28 mouse cellular contexts compared by ENCODE assay signal in genomic region chr11:62244471-62244870, GRCm38 (mm10). TPM values are rescaled to one million over a fixed set of nuclear protein-coding genes. Genes with fewer than 3 reads are reported as not detected.
DNase-seq lines count a peak whose midpoint lies in the region; ATAC-seq and TF ChIP-seq lines count a peak whose summit lies in the region.
"Had no signal": no experiment of that assay in that cellular context is flagged by ENCODE, and none has a peak within 500 bp of the region (broad histone marks: within the 10 kb centered on the region; RNA-seq: fewer than 3 reads in every experiment).

No protein-coding gene starts in this region.

- DNase-seq in midbrain, embryonic 11.5 days (ENCODE audit: low spot score, missing footprints): peak; percentile 69
- DNase-seq in midbrain, embryonic 10.5 days (ENCODE audit: low spot score): no peak
- peak; percentile 22 for DNase-seq in MN1 (ENCODE audit: low spot score)
- DNase-seq in thymus, postnatal 4 days: no peak
- no peak for DNase-seq in neural tube, embryonic 10.5 days (ENCODE audit: extremely low spot score, low spot score)
- DNase-seq: adrenal gland, postnatal 10 days; adrenal gland, postnatal 36 days; B cell, adult 2 months; cerebellum, adult 18-20 months; cerebellum, adult 9-10 months; cerebellum, postnatal 14 days; forebrain, postnatal 0 days; gastrocnemius, postnatal 14 days; heart, adult 18-20 months; heart, postnatal 10 days; heart, postnatal 4 days had no signal

- H3K9ac ChIP-seq in midbrain, embryonic 11.5 days (ENCODE audit: low read length): no peak overlapping the region
- H3K9ac ChIP-seq: embryonic facial prominence, embryonic 12.5 days; embryonic facial prominence, embryonic 15.5 days; forebrain, postnatal 0 days; heart, embryonic 12.5 days; heart, embryonic 15.5 days; hindbrain, embryonic 14.5 days had no signal

- peaks cover 5% of the 10 kb centered on the region; the same call in 1 of the 2 replicates for H3K4me1 ChIP-seq in midbrain, embryonic 11.5 days (ENCODE audit: control insufficient read depth, insufficient read depth, low read length)
- peaks cover 12% of the 10 kb centered on the region for H3K4me1 ChIP-seq in midbrain, embryonic 10.5 days

- no peak overlapping the region for H3K27ac ChIP-seq in midbrain, embryonic 11.5 days (ENCODE audit: low read depth, low read length)
- H3K27ac ChIP-seq in midbrain, embryonic 10.5 days (replicated peaks): no peak overlapping the region
- H3K27ac ChIP-seq: embryonic facial prominence, embryonic 12.5 days; embryonic facial prominence, embryonic 15.5 days; heart, embryonic 15.5 days; hindbrain, embryonic 14.5 days; hindbrain, postnatal 0 days had no signal

- no peak overlapping the region for H3ac ChIP-seq in myocyte (ENCODE audit: control insufficient read depth, insufficient read length)

- no peak overlapping the region for H3K4me2 ChIP-seq in midbrain, embryonic 11.5 days
- peak overlapping the region; percentile 46 for H3K4me2 ChIP-seq in myocyte (ENCODE audit: low read depth)
- H3K4me2 ChIP-seq: embryonic facial prominence, embryonic 12.5 days; embryonic facial prominence, embryonic 15.5 days; heart, embryonic 12.5 days; heart, embryonic 15.5 days; hindbrain, embryonic 14.5 days had no signal

- H3K9me3 ChIP-seq in midbrain, embryonic 11.5 days (ENCODE audit: control insufficient read depth, low read length): no peaks in the 10 kb centered on the region
- peaks cover 8% of the 10 kb centered on the region for H3K9me3 ChIP-seq in midbrain, embryonic 10.5 days (replicated peaks)
- H3K9me3 ChIP-seq: embryonic facial prominence, embryonic 12.5 days; embryonic facial prominence, embryonic 15.5 days; heart, embryonic 15.5 days had no signal

- ATAC-seq in midbrain, embryonic 11.5 days (ENCODE audit: low FRiP score): no peak
- ATAC-seq: activated CD4-positive, CD25-positive, alpha-beta regulatory T cell, adult 4 months; forebrain, embryonic 14.5 days; forebrain, postnatal 0 days; hindbrain, postnatal 0 days; inflammation-experienced regulatory T-cells, adult 6 months; intestine, embryonic 16.5 days had no signal

- H3K4me3 ChIP-seq in midbrain, embryonic 11.5 days (ENCODE audit: low read depth, low read length): no peak overlapping the region
- H3K4me3 ChIP-seq in midbrain, embryonic 10.5 days: no peak overlapping the region
- H3K4me3 ChIP-seq in myocyte: no peak overlapping the region
- H3K4me3 ChIP-seq: embryonic facial prominence, embryonic 12.5 days; embryonic facial prominence, embryonic 15.5 days; heart, embryonic 12.5 days; heart, embryonic 15.5 days had no signal

- H3K79me2 ChIP-seq in myocyte (ENCODE audit: control insufficient read depth, insufficient read depth): no peaks in the 10 kb centered on the region

- peaks cover 9% of the 10 kb centered on the region for H3K27me3 ChIP-seq in midbrain, embryonic 11.5 days (ENCODE audit: control insufficient read depth, insufficient read depth, low read length)
- peaks cover 25% of the 10 kb centered on the region for H3K27me3 ChIP-seq in midbrain, embryonic 10.5 days (ENCODE audit: low read depth, poor library complexity, severe bottlenecking)
- H3K27me3 ChIP-seq in myocyte (ENCODE audit: control insufficient read depth, insufficient read depth, insufficient read length): no peaks in the 10 kb centered on the region
- H3K27me3 ChIP-seq: embryonic facial prominence, embryonic 12.5 days; embryonic facial prominence, embryonic 15.5 days had no signal

- H3K36me3 ChIP-seq in midbrain, embryonic 11.5 days (ENCODE audit: control insufficient read depth, insufficient read depth, low read length): no peaks in the 10 kb centered on the region
- H3K36me3 ChIP-seq in midbrain, embryonic 10.5 days: no peaks in the 10 kb centered on the region
- H3K36me3 ChIP-seq in myocyte (ENCODE audit: control insufficient read depth, insufficient read depth): no peaks in the 10 kb centered on the region
- H3K36me3 ChIP-seq: embryonic facial prominence, embryonic 12.5 days; embryonic facial prominence, embryonic 15.5 days; G1E; heart, embryonic 12.5 days; heart, embryonic 15.5 days had no signal

- 92% methylated on average over 4 of the region's 4 CpGs for WGBS in midbrain, embryonic 11.5 days
- 92% methylated on average over 4 of the region's 4 CpGs for WGBS in midbrain, embryonic 10.5 days

- no peak for TF ChIP-seq POLR2A in myocyte (IDR thresholded peaks at IDR 0.05; ENCODE audit: insufficient read length, low read depth)

TF ChIP-seq in myocyte, 11 proteins besides CTCF, POLR2A, EP300 and RAD21:
- TF ChIP-seq REST (IDR thresholded peaks at IDR 0.05; ENCODE audit: insufficient read depth, insufficient read length): no peak
- no peak for TF ChIP-seq TCF12 (IDR thresholded peaks at IDR 0.05; ENCODE audit: insufficient read depth, poor library complexity, severe bottlenecking)
- TF ChIP-seq MYOG (IDR thresholded peaks at IDR 0.05; ENCODE audit: control insufficient read depth in 1 of 3, insufficient read depth in 1 of 3, insufficient read length in 2 of 3, low read depth in 2 of 3): no peak
- no peak for TF ChIP-seq SRF (IDR thresholded peaks at IDR 0.05; ENCODE audit: control insufficient read depth, insufficient read length, low read depth)
- no peak for TF ChIP-seq USF1 (IDR thresholded peaks at IDR 0.05; ENCODE audit: low read depth)
- no peak for TF ChIP-seq MYOD1 (IDR thresholded peaks at IDR 0.05; ENCODE audit: control insufficient read depth in 1 of 3, insufficient read length in 2 of 3, low read depth in 2 of 3)
- no peak for TF ChIP-seq POLR2AphosphoS2 (IDR thresholded peaks at IDR 0.05; ENCODE audit: insufficient read length, low read depth)
- TF ChIP-seq MAX (IDR thresholded peaks at IDR 0.05; ENCODE audit: low read depth): no peak
- TF ChIP-seq TCF3 (IDR thresholded peaks at IDR 0.05; ENCODE audit: insufficient read length, low read depth): no peak
- TF ChIP-seq CEBPB (IDR thresholded peaks at IDR 0.05; ENCODE audit: insufficient read depth, poor library complexity, severe bottlenecking): no peak
- TF ChIP-seq E2F4 (IDR thresholded peaks at IDR 0.05; ENCODE audit: insufficient read depth): no peak

RNA-seq across cellular contexts. Expression of gene Adora2b, which starts 4.3 kb away (rescaled TPM):
- polyA plus RNA-seq in midbrain, embryonic 11.5 days (2014; fragmentation: Nextera tagmentation; extraction: Ambion mirVana): 3.4 and 5.4 TPM in 2 replicates
- polyA plus RNA-seq in midbrain, embryonic 10.5 days (2016; fragmentation: Nextera tagmentation; extraction: Ambion mirVana): 3.9 and 4.5 TPM in 2 replicates
- polyA plus RNA-seq in myocyte (2012; fragmentation: generic; extraction: Trizol): 6.6 TPM
- polyA plus RNA-seq: activated CD4-positive, CD25-positive, alpha-beta regulatory T cell, adult 4 months; inflammation-experienced regulatory T-cells, adult 6 months had no signal

RNA-seq across cellular contexts. Expression of gene Zswim7, which starts 36.7 kb away (rescaled TPM):
- polyA plus RNA-seq in midbrain, embryonic 11.5 days (2014; fragmentation: Nextera tagmentation; extraction: Ambion mirVana): 13.4 and 15.3 TPM in 2 replicates
- 15.6 and 16.8 TPM in 2 replicates for polyA plus RNA-seq in midbrain, embryonic 10.5 days (2016; fragmentation: Nextera tagmentation; extraction: Ambion mirVana)
- polyA plus RNA-seq in myocyte (2012; fragmentation: generic; extraction: Trizol): 39.4 TPM

RNA-seq across cellular contexts. Expression of gene Ttc19, which starts 36.8 kb away (rescaled TPM):
- 11.2 and 13.4 TPM in 2 replicates for polyA plus RNA-seq in midbrain, embryonic 11.5 days (2014; fragmentation: Nextera tagmentation; extraction: Ambion mirVana)
- 15.7 and 17.6 TPM in 2 replicates for polyA plus RNA-seq in midbrain, embryonic 10.5 days (2016; fragmentation: Nextera tagmentation; extraction: Ambion mirVana)
- 9.4 TPM for polyA plus RNA-seq in myocyte (2012; fragmentation: generic; extraction: Trizol)

Comparison
In these comparisons a context has a peak if more than half of its experiments do, and no peak if none do; other contexts are left out.
1. DNase-seq: peak in midbrain, embryonic 11.5 days (single experiment) and MN1 (single experiment); none in midbrain, embryonic 10.5 days (single experiment), thymus, postnatal 4 days (single experiment) and neural tube, embryonic 10.5 days (single experiment).